Mouse (Mus musculus): ENCODE data around the gene Rsbn1l.

Rsbn1l gene

DNA sequence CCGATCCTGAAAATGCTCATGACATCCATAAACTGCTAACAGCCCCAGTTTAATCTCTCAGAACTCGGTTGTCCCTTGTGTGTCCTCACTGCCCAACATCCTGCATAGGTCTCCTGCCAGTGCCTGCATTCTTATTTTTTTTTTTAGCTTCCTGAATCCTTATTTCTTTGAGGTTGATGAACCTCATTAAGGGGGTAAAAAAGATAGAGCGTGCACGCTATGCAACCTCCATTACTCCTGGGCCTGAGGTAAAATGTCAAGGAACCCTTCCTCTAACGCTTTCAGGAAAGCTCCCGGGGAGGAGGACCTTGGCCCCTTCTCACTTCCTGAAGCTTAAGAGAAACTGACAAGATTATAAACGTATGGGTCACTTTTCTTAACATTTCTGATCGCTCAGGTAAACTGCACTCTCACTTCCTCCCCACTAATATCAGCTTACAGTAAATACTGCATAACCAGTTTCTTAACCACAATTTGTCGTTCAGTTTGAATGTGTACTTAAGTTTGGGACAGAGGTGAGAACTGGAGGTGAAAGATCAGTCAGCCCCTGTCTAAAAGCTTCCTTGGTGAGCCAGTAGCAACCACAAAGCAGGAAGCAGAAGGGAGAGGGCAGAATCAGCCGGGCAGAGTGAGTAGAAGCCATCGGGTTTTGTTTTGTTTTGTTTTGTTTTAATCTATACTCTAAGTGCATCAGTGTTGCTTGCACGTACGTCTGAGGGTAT, 923 bp downstream of the Rsbn1l start:
- TF ChIP-seq POU5F1 (IDR thresholded peaks at IDR 0.05; ENCODE audit: borderline replicate concordance, low read length) (no peak), NANOG (IDR thresholded peaks at IDR 0.05; ENCODE audit: borderline replicate concordance, low read length) (no peak), CTCF (conservative IDR thresholded peaks at IDR 0.05; ENCODE audit: low read length) (no peak)
- H3K27me3 ChIP-seq (ENCODE audit: insufficient read depth, low read length), result no peaks in the 10 kb centered on the region
- no peaks in the 10 kb centered on the region for H3K9me3 ChIP-seq (ENCODE audit: low read length)
- peaks cover 44% of the 10 kb centered on the region for H3K4me1 ChIP-seq (replicated peaks; ENCODE audit: low read depth, low read length)
- H3K4me3 ChIP-seq (replicated peaks; ENCODE audit: low read length), result no peak overlapping the region
- H3K36me3 ChIP-seq (ENCODE audit: insufficient read depth, low read length), result peaks cover 14% of the 10 kb centered on the region

- Histone ChIP-seq H3K4me1 (replicated peaks; ENCODE audit: low read depth, low read length) (peaks cover 48% of the 10 kb centered on the region), H3K27me3 (ENCODE audit: insufficient read depth, low read length) (no peaks in the 10 kb centered on the region), H3K36me3 (ENCODE audit: insufficient read depth, low read length) (peaks cover 14% of the 10 kb centered on the region), H3K9me3 (ENCODE audit: low read length) (no peaks in the 10 kb centered on the region), H3K4me3 (replicated peaks; ENCODE audit: low read length) (peak overlapping the region; percentile 97)
- TF ChIP-seq POU5F1 (IDR thresholded peaks at IDR 0.05; ENCODE audit: borderline replicate concordance, low read length), result no peak
- no peak for TF ChIP-seq CTCF (conservative IDR thresholded peaks at IDR 0.05; ENCODE audit: low read length)
- TF ChIP-seq NANOG (IDR thresholded peaks at IDR 0.05; ENCODE audit: borderline replicate concordance, low read length), result no peak
Measured at GRCm38 (mm10) chr5:20952337-20952925, 3.8 kb downstream of the Rsbn1l start.

GRCm38 (mm10) chr5:20951666-20952281, 4.4 kb downstream of the Rsbn1l start:
- Histone ChIP-seq H3K36me3 (ENCODE audit: insufficient read depth, low read length) (peaks cover 12% of the 10 kb centered on the region), H3K9me3 (ENCODE audit: low read length) (no peaks in the 10 kb centered on the region), H3K4me1 (replicated peaks; ENCODE audit: low read depth, low read length) (peaks cover 55% of the 10 kb centered on the region), H3K4me3 (replicated peaks; ENCODE audit: low read length) (peak overlapping the region; percentile 97), H3K27me3 (ENCODE audit: insufficient read depth, low read length) (no peaks in the 10 kb centered on the region)
- TF ChIP-seq NANOG (IDR thresholded peaks at IDR 0.05; ENCODE audit: borderline replicate concordance, low read length) (no peak), CTCF (conservative IDR thresholded peaks at IDR 0.05; ENCODE audit: low read length) (no peak), POU5F1 (IDR thresholded peaks at IDR 0.05; ENCODE audit: borderline replicate concordance, low read length) (no peak)

DNA sequence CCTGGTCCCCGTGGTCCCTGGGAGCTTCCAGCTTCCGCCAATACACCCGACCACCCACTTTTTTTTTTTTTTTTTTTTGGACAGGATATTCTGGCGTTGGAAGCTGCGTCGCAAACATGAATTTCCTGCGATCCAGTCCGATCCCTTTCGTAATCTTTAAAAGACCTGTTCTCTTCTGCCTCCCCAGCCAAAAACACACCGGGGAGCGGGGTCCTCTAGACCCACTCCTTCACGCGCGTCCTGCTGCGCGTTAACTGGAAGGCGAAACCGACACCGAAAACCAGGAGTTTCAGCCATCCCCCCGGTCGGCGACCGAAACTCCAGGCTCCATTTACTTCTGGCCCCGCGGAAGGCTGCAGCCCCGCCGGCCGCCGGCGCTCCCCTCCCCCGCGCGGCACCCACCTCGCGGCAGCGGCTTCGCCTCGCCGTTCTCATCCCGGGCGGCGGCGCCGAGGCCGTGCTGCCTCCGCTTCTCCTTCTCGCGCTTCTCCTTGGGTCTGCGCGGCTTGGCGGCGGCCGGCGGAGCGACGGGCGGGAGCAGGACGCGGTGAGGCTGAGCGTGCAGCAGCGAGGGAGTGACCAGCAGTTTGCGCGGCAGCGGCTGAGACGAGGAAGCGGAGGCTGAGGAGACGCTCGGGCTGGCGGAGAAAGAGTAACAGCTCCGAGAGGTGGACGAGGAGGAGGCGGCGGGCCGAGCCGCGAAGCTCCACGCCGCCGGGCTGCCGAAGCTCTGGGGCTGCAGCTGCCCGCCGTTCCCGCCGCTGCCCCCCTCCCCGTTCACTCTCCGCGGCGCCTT, 5.1 kb downstream of the Rsbn1l start:
- H3K4me1 ChIP-seq (replicated peaks; ENCODE audit: low read depth, low read length), result peaks cover 61% of the 10 kb centered on the region
- TF ChIP-seq NANOG (IDR thresholded peaks at IDR 0.05; ENCODE audit: borderline replicate concordance, low read length) (no peak), POU5F1 (IDR thresholded peaks at IDR 0.05; ENCODE audit: borderline replicate concordance, low read length) (no peak), CTCF (conservative IDR thresholded peaks at IDR 0.05; ENCODE audit: low read length) (no peak)
- peaks cover 8% of the 10 kb centered on the region; the same call in 1 of the 2 replicates for H3K36me3 ChIP-seq (ENCODE audit: insufficient read depth, low read length)
- peak overlapping the region; percentile 97 for H3K4me3 ChIP-seq (replicated peaks; ENCODE audit: low read length)
- no peaks in the 10 kb centered on the region for H3K9me3 ChIP-seq (ENCODE audit: low read length)
- no peaks in the 10 kb centered on the region for H3K27me3 ChIP-seq (ENCODE audit: insufficient read depth, low read length)

DNA sequence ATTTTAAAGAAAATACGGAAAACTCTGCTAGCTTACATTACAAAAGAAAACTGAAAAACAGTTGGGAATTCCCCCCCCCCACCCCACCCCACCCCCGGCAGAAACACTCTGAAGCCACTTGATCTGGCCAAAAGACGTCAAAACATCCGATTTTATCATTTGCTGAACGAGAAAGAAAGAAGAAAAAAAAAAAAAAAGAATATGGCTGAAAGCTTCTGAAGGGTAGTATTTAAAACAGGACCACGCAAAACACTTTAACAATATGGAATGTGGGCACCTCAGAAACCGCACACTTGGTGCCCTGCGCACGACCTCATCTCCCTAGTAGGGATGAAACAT, 5.7 kb downstream of the Rsbn1l start:
- Histone ChIP-seq H3K36me3 (ENCODE audit: insufficient read depth, low read length) (peaks cover 8% of the 10 kb centered on the region; the same call in 1 of the 2 replicates), H3K4me1 (replicated peaks; ENCODE audit: low read depth, low read length) (peaks cover 64% of the 10 kb centered on the region), H3K27me3 (ENCODE audit: insufficient read depth, low read length) (no peaks in the 10 kb centered on the region), H3K4me3 (replicated peaks; ENCODE audit: low read length) (peak overlapping the region; percentile 97), H3K9me3 (ENCODE audit: low read length) (no peaks in the 10 kb centered on the region)
- no peak for TF ChIP-seq NANOG (IDR thresholded peaks at IDR 0.05; ENCODE audit: borderline replicate concordance, low read length)

- peak overlapping the region; percentile 97 for H3K4me3 ChIP-seq (replicated peaks; ENCODE audit: low read length)
- TF ChIP-seq POU5F1 (IDR thresholded peaks at IDR 0.05; ENCODE audit: borderline replicate concordance, low read length) (no peak), NANOG (IDR thresholded peaks at IDR 0.05; ENCODE audit: borderline replicate concordance, low read length) (no peak), CTCF (conservative IDR thresholded peaks at IDR 0.05; ENCODE audit: low read length) (no peak)
- no peaks in the 10 kb centered on the region for H3K9me3 ChIP-seq (ENCODE audit: low read length)
- peaks cover 68% of the 10 kb centered on the region for H3K4me1 ChIP-seq (replicated peaks; ENCODE audit: low read depth, low read length)
- peaks cover 8% of the 10 kb centered on the region; the same call in 1 of the 2 replicates for H3K36me3 ChIP-seq (ENCODE audit: insufficient read depth, low read length)
- H3K27me3 ChIP-seq (ENCODE audit: insufficient read depth, low read length), result no peaks in the 10 kb centered on the region
Measured at GRCm38 (mm10) chr5:20950093-20950492, 6.1 kb downstream of the Rsbn1l start.

- Histone ChIP-seq H3K4me1 (replicated peaks; ENCODE audit: low read depth, low read length) (peaks cover 71% of the 10 kb centered on the region), H3K4me3 (replicated peaks; ENCODE audit: low read length) (no peak overlapping the region), H3K27me3 (ENCODE audit: insufficient read depth, low read length) (no peaks in the 10 kb centered on the region), H3K36me3 (ENCODE audit: insufficient read depth, low read length) (no peaks in the 10 kb centered on the region), H3K9me3 (ENCODE audit: low read length) (no peaks in the 10 kb centered on the region)
- TF ChIP-seq NANOG (IDR thresholded peaks at IDR 0.05; ENCODE audit: borderline replicate concordance, low read length), result no peak
- TF ChIP-seq POU5F1 (IDR thresholded peaks at IDR 0.05; ENCODE audit: borderline replicate concordance, low read length), result no peak
Measured at GRCm38 (mm10) chr5:20946906-20947305, 9.3 kb downstream of the Rsbn1l start.
